Mouse (Mus musculus) testis, adult 2 months (tissue): ENCODE measurements around the gene Foxn3.

Source experiments
- CTCF ChIP-seq: fragments of 200-500 bp; IDR thresholded peaks from 2 replicates; pipeline ENCODE4 v1.5.1; 2012; ENCODE audit warnings: low read depth, mild to moderate bottlenecking, inconsistent platforms, low read length, moderate library complexity; ENCODE audit not compliant: control insufficient read depth, insufficient read depth, insufficient replicate concordance
- POLR2A ChIP-seq: fragments of 200-500 bp; IDR thresholded peaks from 2 replicates; pipeline ENCODE4 v1.6.1; 2012; ENCODE audit warnings: low read depth, mild to moderate bottlenecking, inconsistent platforms, low read length, moderate library complexity; ENCODE audit not compliant: control insufficient read depth

DNA sequence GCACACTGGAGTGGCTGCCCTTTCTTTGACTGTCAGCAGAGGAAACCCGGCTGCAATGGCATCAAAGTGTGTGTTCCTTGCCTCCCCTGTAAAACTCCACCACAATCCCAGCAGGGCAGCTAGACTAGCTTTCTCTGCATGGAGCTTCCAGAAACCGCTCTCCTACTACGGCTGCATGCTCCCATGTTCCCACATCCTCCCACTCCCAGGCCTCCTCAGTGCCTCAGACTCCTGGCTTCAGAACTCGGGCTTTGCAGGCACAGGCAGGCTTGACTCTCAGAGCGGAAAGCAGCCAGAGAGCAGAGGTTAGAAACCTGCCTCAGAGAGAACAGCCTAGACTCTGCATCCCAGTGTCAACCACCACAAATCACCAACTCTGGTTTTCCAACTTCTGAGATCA is 147.8 kb downstream of the Foxn3 start:
- TF ChIP-seq CTCF (no peak), POLR2A (no peak)
